Mouse (Mus musculus) left cerebral cortex, adult 2 months (tissue): Measurements from ENCODE around the gene Cdh10. TPM values are rescaled to one million over a fixed set of nuclear protein-coding genes. Genes with fewer than 3 reads are reported as not detected.

Source experiments
- DNase-seq, 2 experiments: peaks; one replicate each; pipeline ENCODE4 v3.0.0; 2021 to 2022; ENCODE audit warnings: low spot score in 2 of 2, mixed read lengths in 1 of 2; ENCODE audit errors: extremely low spot score in 1 of 2
- H3K27ac ChIP-seq: fragments of 200-600 bp; 2 replicates; pipeline ENCODE4 v1.8.1; 2022
- H3K4me3 ChIP-seq: fragments of 200-600 bp; 2 replicates; pipeline ENCODE4 v1.8.1; 2022
- CTCF ChIP-seq: fragments of 200-600 bp; IDR thresholded peaks from 2 replicates; pipeline ENCODE4 v1.8.1; 2022; ENCODE audit warnings: antibody characterized with exemption, mild to moderate bottlenecking, moderate library complexity
- intact Hi-C: fragments of 180-260 bp; cut with DNase I; formaldehyde crosslinking; loops from one replicate; pipeline ENCODE4 v1.15.1; 2025
- total RNA-seq, 2 experiments: library from RNA; stranded (reverse); gene quantifications; 2 replicates each; pipeline ENCODE4 v1.2.3; 2021

Cdh10 gene
- total RNA-seq, 2 experiments from 2014 or later = 51.9 to 60.5 TPM

DNA sequence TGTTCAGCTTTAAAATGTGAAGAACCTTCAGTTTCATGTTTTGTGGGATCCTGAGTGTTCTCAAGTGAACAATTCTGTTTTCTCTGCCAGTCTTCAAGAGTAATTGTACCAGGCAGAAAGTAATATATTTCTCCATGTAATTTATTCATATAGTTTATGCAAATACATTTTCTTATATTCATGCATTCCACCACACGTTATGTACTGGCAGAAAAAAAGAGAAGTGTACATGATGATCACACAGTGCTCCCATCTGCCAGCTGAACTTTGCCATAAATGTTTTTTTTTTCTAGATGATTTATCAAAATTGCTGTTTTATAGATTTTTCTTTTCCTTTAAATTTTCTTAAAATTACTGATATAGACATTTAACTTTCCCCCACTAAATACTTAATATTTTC, 168.9 kb downstream of the Cdh10 start:
- no peak overlapping the region for H3K4me3 ChIP-seq
- no peak for DNase-seq
- no peak overlapping the region for H3K27ac ChIP-seq
- intact Hi-C loops = loop anchor here (10.0 kb wide), 1 partner anchor 163 kb away; no protein-coding TSS in a partner anchor
- TF ChIP-seq CTCF = no peak

DNA sequence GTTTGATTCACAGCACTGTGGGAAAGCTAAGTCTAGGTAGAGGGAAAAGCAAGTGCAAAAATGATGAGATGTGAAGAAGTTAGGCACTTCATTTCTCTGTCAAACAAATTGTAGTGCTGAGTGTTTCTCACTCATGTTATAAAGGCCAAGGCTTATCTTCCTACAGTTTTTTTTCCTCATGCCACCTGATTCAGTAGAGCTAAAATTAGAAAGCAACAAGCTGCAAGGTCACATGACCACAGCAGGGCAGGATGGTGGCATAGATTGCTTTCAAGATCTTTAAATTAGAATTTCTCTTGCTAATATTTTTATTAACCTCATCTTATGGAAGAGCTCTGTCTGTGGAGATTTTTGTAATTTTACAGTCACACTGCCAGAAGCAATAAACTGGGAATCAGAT, 174.8 kb downstream of the Cdh10 start:
- no peak for DNase-seq
- intact Hi-C loops = no loop called here
- no peak for TF ChIP-seq CTCF

DNA sequence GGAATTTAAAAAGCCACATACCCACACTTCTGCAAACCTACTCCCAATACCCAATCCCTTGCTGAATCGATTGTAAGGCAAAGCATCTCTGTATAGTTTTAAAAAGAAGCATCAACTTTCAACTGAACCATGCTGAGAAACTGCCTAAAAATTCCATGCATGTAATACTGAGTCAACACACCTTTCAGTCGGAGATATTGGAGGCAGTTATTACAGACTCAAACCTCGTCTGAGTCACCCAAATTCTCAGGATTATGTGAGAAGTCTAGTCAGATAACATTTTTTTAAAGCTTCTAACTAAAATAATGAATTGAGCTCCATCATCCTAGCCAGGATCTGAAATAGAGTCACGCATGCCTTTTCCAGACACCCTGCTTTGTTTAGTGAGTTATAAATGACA, 175.5 kb downstream of the Cdh10 start:
- no peak for TF ChIP-seq CTCF
- no peak for DNase-seq
- intact Hi-C loops = no loop called here

More for the DNA sequence above, 174.8 kb downstream of the Cdh10 start:
- H3K27ac ChIP-seq = no peak overlapping the region
- no peak overlapping the region for H3K4me3 ChIP-seq

DNA sequence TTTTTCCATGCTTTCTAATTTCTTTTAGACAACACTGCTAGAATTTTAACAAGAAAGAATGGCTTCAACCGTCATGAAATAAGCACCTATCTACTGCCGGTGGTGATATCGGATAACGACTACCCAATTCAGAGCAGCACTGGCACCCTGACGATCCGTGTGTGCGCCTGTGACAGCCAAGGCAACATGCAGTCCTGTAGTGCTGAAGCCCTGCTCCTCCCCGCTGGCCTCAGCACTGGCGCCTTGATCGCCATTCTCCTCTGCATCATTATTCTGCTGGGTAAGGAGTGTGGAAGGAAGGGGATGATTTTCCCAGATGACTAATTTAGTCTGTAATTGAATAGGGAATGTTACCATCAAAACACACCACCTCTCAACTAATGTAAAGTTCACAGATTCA, 192.1 kb downstream of the Cdh10 start:
- no peak overlapping the region for H3K27ac ChIP-seq
- no peak for TF ChIP-seq CTCF
- no peak for DNase-seq
- intact Hi-C loops = no loop called here
- H3K4me3 ChIP-seq = no peak overlapping the region

More for the DNA sequence above, 175.5 kb downstream of the Cdh10 start:
- Histone ChIP-seq H3K4me3 (no peak overlapping the region), H3K27ac (no peak overlapping the region)

DNA sequence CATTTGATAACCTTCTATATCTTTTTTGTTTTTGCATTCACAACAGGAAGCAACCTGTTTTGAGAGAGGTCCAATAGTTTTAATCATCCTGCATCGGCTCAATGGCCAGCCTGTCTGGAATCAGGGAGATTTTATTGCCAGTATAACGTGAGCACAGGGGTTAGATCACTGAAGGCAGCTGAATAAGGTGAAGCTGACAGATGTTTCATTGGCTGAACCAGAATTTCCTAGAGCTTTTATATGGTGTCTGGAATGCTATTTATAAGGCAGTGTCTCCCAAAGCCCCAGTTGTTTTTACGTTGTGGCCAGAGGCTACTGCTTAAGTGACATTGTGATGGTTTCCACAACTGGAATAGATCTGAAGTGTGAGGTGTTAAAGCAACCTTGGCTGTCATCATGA, 214.2 kb downstream of the Cdh10 start:
- Histone ChIP-seq H3K4me3 (no peak overlapping the region), H3K27ac (no peak overlapping the region)
- DNase-seq = no peak
- intact Hi-C loops = no loop called here
- no peak for TF ChIP-seq CTCF

DNA sequence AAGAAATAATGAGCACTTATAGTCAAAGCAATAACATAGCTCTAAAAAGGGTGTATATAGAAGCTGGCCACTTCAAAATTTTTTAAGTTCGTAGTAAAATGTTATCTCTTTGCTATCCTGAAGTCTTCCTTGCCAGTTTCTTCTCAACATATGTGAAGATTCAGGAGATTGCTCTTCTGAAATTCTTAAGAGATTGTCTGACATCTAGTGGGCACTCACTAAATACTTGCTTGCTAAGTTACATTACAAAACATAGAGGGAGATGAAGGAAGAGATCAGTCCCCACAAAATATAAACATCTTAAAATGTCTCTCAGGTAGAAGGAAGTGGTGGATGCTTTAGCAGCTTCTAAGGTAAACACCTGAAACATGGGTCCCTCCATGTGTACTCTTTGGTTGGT, 221.3 kb downstream of the Cdh10 start:
- TF ChIP-seq CTCF = peak; percentile 52
- no peak for DNase-seq
- H3K4me3 ChIP-seq = no peak overlapping the region
- H3K27ac ChIP-seq = no peak overlapping the region
- intact Hi-C loops = loop anchor here (2.0 to 5.0 kb wide), 3 partner anchors 219 to 643 kb away; no protein-coding TSS in a partner anchor
